Mouse (Mus musculus): ENCODE data around the gene Ttc9b.

GRCm38 (mm10) chr7:27687836-27688235, 34.1 kb downstream of the Ttc9b start:
- TF ChIP-seq CTCF (conservative IDR thresholded peaks at IDR 0.05; ENCODE audit: low read length), result no peak
- no peak for TF ChIP-seq NANOG (IDR thresholded peaks at IDR 0.05; ENCODE audit: borderline replicate concordance, low read length)
- TF ChIP-seq POU5F1 (IDR thresholded peaks at IDR 0.05; ENCODE audit: borderline replicate concordance, low read length), result no peak

All from E14TG2a.4 (cell line).